Comparison of ENCODE assay signal across 14 mouse cellular contexts in the genomic region with DNA sequence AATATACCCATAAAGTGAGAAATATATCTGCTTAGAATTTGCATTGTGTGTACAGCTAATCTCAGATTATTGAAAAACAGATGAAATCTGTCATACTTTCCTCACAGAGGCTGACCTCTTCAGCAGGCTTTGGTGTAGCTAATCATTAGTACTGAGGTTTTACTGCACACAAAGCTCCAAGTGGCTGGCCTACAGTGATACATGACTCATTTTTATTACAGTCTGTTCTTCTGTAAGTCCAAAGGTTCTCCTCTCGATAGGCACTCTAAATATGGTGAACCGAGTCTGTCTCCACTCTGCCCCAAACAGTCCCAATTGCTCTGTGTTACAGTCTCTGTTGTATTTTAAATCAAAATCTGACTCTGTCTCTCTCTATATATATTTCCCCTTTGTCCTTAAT.
"Had no signal": no experiment of that assay in that cellular context is flagged by ENCODE, and none has a peak within 500 bp of the region (broad histone marks: within the 10 kb centered on the region; RNA-seq: fewer than 3 reads in every experiment).

No protein-coding gene starts in this region.

- H3K27me3 ChIP-seq: midbrain, embryonic 12.5 days; neural tube, embryonic 13.5 days had no signal

- H3K9ac ChIP-seq: lung, embryonic 14.5 days; midbrain, embryonic 12.5 days; neural tube, embryonic 13.5 days had no signal

- ATAC-seq: midbrain, embryonic 16.5 days had no signal

- H3K4me2 ChIP-seq: lung, embryonic 14.5 days; midbrain, embryonic 12.5 days; neural tube, embryonic 13.5 days had no signal

- DNase-seq: lung, adult 18-20 months; lung, embryonic 14.5 days; lung, postnatal 10 days; lung, postnatal 4 days; midbrain, embryonic 14.5 days; right cerebral cortex, postnatal 14 days; thymus, adult 18-20 months; thymus, postnatal 14 days; thymus, postnatal 36 days had no signal

- H3K9me3 ChIP-seq: midbrain, embryonic 10.5 days; midbrain, embryonic 12.5 days; neural tube, embryonic 13.5 days had no signal

- H3K36me3 ChIP-seq: midbrain, embryonic 10.5 days; midbrain, embryonic 12.5 days; neural tube, embryonic 13.5 days had no signal

- H3K4me3 ChIP-seq: midbrain, embryonic 10.5 days; midbrain, embryonic 12.5 days; myocyte; neural tube, embryonic 13.5 days had no signal

- H3K27ac ChIP-seq: midbrain, embryonic 10.5 days; midbrain, embryonic 12.5 days; neural tube, embryonic 13.5 days had no signal
